Mouse (Mus musculus): ENCODE measurements around the gene Hipk3. TPM values are rescaled to one million over a fixed set of nuclear protein-coding genes. Genes with fewer than 3 reads are reported as not detected.
A peak's percentile ranks its signal among the peaks of the same experiment; 100 is the strongest.

Hipk3 gene
- total RNA-seq, 1 experiment from 2014 or later: 45.4 TPM

- ATAC-seq (ENCODE audit: extremely low read depth, insufficient number of reproducible peaks, low FRiP score, poor library complexity, severe bottlenecking): no peak
Observed at GRCm38 (mm10) chr2:104479054-104479453, 15.2 kb downstream of the Hipk3 start.

- no peak for ATAC-seq (ENCODE audit: extremely low read depth, insufficient number of reproducible peaks, low FRiP score, poor library complexity, severe bottlenecking)
Observed at GRCm38 (mm10) chr2:104477398-104478015, 16.7 kb downstream of the Hipk3 start.

GRCm38 (mm10) chr2:104472056-104472455, 22.2 kb downstream of the Hipk3 start:
- ATAC-seq (ENCODE audit: extremely low read depth, insufficient number of reproducible peaks, low FRiP score, poor library complexity, severe bottlenecking): no peak

GRCm38 (mm10) chr2:104471161-104471560, 23.1 kb downstream of the Hipk3 start:
- ATAC-seq (ENCODE audit: extremely low read depth, insufficient number of reproducible peaks, low FRiP score, poor library complexity, severe bottlenecking): no peak

GRCm38 (mm10) chr2:104470536-104470935, 23.7 kb downstream of the Hipk3 start:
- no peak for ATAC-seq (ENCODE audit: extremely low read depth, insufficient number of reproducible peaks, low FRiP score, poor library complexity, severe bottlenecking)

GRCm38 (mm10) chr2:104468419-104468818, 25.8 kb downstream of the Hipk3 start:
- ATAC-seq (ENCODE audit: extremely low read depth, insufficient number of reproducible peaks, low FRiP score, poor library complexity, severe bottlenecking): no peak

GRCm38 (mm10) chr2:104466908-104467616, 27.2 kb downstream of the Hipk3 start:
- ATAC-seq (ENCODE audit: extremely low read depth, insufficient number of reproducible peaks, low FRiP score, poor library complexity, severe bottlenecking): no peak

GRCm38 (mm10) chr2:104465639-104466430, 28.4 kb downstream of the Hipk3 start:
- no peak for ATAC-seq (ENCODE audit: extremely low read depth, insufficient number of reproducible peaks, low FRiP score, poor library complexity, severe bottlenecking)

GRCm38 (mm10) chr2:104460021-104460420, 34.2 kb downstream of the Hipk3 start:
- peak; percentile 26; the same call in 1 of the 2 replicates for ATAC-seq (ENCODE audit: extremely low read depth, insufficient number of reproducible peaks, low FRiP score, poor library complexity, severe bottlenecking)

- no peak for ATAC-seq (ENCODE audit: extremely low read depth, insufficient number of reproducible peaks, low FRiP score, poor library complexity, severe bottlenecking)
Observed at GRCm38 (mm10) chr2:104458569-104459332, 35.5 kb downstream of the Hipk3 start.

GRCm38 (mm10) chr2:104457106-104457505, 37.1 kb downstream of the Hipk3 start:
- no peak for ATAC-seq (ENCODE audit: extremely low read depth, insufficient number of reproducible peaks, low FRiP score, poor library complexity, severe bottlenecking)

GRCm38 (mm10) chr2:104450685-104451084, 43.6 kb downstream of the Hipk3 start:
- ATAC-seq (ENCODE audit: extremely low read depth, insufficient number of reproducible peaks, low FRiP score, poor library complexity, severe bottlenecking): no peak

GRCm38 (mm10) chr2:104449191-104449590, 45.1 kb downstream of the Hipk3 start:
- no peak for ATAC-seq (ENCODE audit: extremely low read depth, insufficient number of reproducible peaks, low FRiP score, poor library complexity, severe bottlenecking)

- no peak for ATAC-seq (ENCODE audit: extremely low read depth, insufficient number of reproducible peaks, low FRiP score, poor library complexity, severe bottlenecking)
Observed at GRCm38 (mm10) chr2:104448201-104448600, 46.0 kb downstream of the Hipk3 start.

GRCm38 (mm10) chr2:104446016-104446415, 48.2 kb downstream of the Hipk3 start:
- ATAC-seq (ENCODE audit: extremely low read depth, insufficient number of reproducible peaks, low FRiP score, poor library complexity, severe bottlenecking): no peak

- ATAC-seq (ENCODE audit: extremely low read depth, insufficient number of reproducible peaks, low FRiP score, poor library complexity, severe bottlenecking): peak; percentile 75
Observed at GRCm38 (mm10) chr2:104444776-104445175, 49.5 kb downstream of the Hipk3 start.

- ATAC-seq (ENCODE audit: extremely low read depth, insufficient number of reproducible peaks, low FRiP score, poor library complexity, severe bottlenecking): no peak
Observed at GRCm38 (mm10) chr2:104442341-104442740, 51.9 kb downstream of the Hipk3 start.

GRCm38 (mm10) chr2:104436226-104436625, 58.0 kb downstream of the Hipk3 start:
- no peak for ATAC-seq (ENCODE audit: extremely low read depth, insufficient number of reproducible peaks, low FRiP score, poor library complexity, severe bottlenecking)

GRCm38 (mm10) chr2:104431067-104431466, 63.2 kb downstream of the Hipk3 start:
- ATAC-seq (ENCODE audit: extremely low read depth, insufficient number of reproducible peaks, low FRiP score, poor library complexity, severe bottlenecking): no peak
